Mouse (Mus musculus): ENCODE data around the gene Rabepk.

DNA sequence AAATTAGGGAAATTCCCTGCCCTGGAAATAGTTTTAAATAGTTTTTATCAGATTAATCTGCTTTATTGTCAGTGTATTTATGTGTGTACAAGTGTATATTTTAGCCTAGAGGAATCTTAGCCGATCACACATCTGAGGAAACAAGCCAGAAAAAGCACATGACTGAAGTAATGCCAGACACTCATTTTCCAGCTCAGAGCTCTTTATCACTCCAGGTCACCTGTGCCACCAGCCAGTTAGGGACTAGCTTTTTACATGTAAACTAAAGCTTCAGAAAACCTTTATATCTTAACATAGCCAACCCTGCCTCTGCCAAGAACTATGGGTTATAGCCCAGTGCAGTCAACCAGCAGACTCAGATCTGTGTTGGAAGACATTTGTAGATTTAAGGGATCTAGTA, 5.1 kb upstream of the Rabepk start:
- TF ChIP-seq CTCF (IDR thresholded peaks at IDR 0.05; ENCODE audit: control insufficient read depth, insufficient read depth, insufficient read length), result no peak
- no peak for TF ChIP-seq CEBPB (IDR thresholded peaks at IDR 0.05; ENCODE audit: low read depth)
- TF ChIP-seq MYOG (IDR thresholded peaks at IDR 0.05; ENCODE audit: control insufficient read depth, extremely low read depth, insufficient read length), result no peak
- TF ChIP-seq USF1 (IDR thresholded peaks at IDR 0.05; ENCODE audit: low read depth), result no peak
- TF ChIP-seq MAX (IDR thresholded peaks at IDR 0.05), result no peak

Data from C2C12 (cell line).